Mouse (Mus musculus) cerebellum, adult 8-10 months (tissue): ENCODE results near the gene Zmiz2.
"Not testable (repeated sequence)": the region's sequence is repeated elsewhere in the genome, so short reads cannot be mapped to it uniquely, and the experiment has no call there.

Experiments
- DNase-seq: peaks from one replicate; pipeline ENCODE4 v3.0.0; 2022

Gene Zmiz2

GRCm38 (mm10) chr11:6420722-6421350 is 32.0 kb downstream of the Zmiz2 start:
- no peak for DNase-seq

- no peak for DNase-seq
Measured at GRCm38 (mm10) chr11:6430186-6430585, 41.3 kb downstream of the Zmiz2 start.

- no peak for DNase-seq
Measured at GRCm38 (mm10) chr11:6436442-6436841, 47.6 kb downstream of the Zmiz2 start.

- no peak for DNase-seq
Measured at GRCm38 (mm10) chr11:6437667-6438066, 48.8 kb downstream of the Zmiz2 start.

- DNase-seq: no peak
Measured at GRCm38 (mm10) chr11:6440171-6440570, 51.3 kb downstream of the Zmiz2 start.

- DNase-seq: no peak
Measured at GRCm38 (mm10) chr11:6442566-6442965, 53.7 kb downstream of the Zmiz2 start.

GRCm38 (mm10) chr11:6443102-6443501 is 54.2 kb downstream of the Zmiz2 start:
- DNase-seq: no peak

GRCm38 (mm10) chr11:6443727-6444076 is 54.8 kb downstream of the Zmiz2 start:
- no peak for DNase-seq

GRCm38 (mm10) chr11:6444077-6444853 is 55.4 kb downstream of the Zmiz2 start, which contains the start of gene H2afv:
TSS of gene H2afv (minus strand) at chr11:6444443.
- peak; percentile 100 for DNase-seq

- DNase-seq: no peak
Measured at GRCm38 (mm10) chr11:6445441-6445840, 56.6 kb downstream of the Zmiz2 start.

- DNase-seq: no peak
Measured at GRCm38 (mm10) chr11:6445951-6446350, 57.1 kb downstream of the Zmiz2 start.

- DNase-seq: no peak
Measured at GRCm38 (mm10) chr11:6447493-6447892, 58.6 kb downstream of the Zmiz2 start.

- DNase-seq: not testable (repeated sequence)
Measured at GRCm38 (mm10) chr11:6448155-6448554, 59.3 kb downstream of the Zmiz2 start.
